Mouse (Mus musculus): Measurements from ENCODE around the gene Hsdl2. TPM values are rescaled to one million over a fixed set of nuclear protein-coding genes. Genes with fewer than 3 reads are reported as not detected.

The Hsdl2 gene
- polyA plus RNA-seq (2015; fragmentation: Nextera tagmentation; extraction: Ambion mirVana), result 27.8 and 28.0 TPM in 2 replicates

- peak within 1 kb of the TSS; percentile 60 for H3K4me3 ChIP-seq
- no peaks in the 10 kb centered on the region for H3K27me3 ChIP-seq
- under 1% methylated on average over 61 of the region's 61 CpGs for WGBS
- peak within 1 kb of the TSS; percentile 56 for H3K4me2 ChIP-seq
- no peaks in the 10 kb centered on the region for H3K9me3 ChIP-seq
- peaks cover 9% of the 10 kb centered on the region for H3K4me1 ChIP-seq
- peak; percentile 97 for ATAC-seq (ENCODE audit: insufficient number of reproducible peaks, low FRiP score, low TSS enrichment, low read depth)
- H3K27ac ChIP-seq, result peak within 1 kb of the TSS; percentile 79
- H3K36me3 ChIP-seq, result no peaks in the 10 kb centered on the region
- peak within 1 kb of the TSS; percentile 54 for H3K9ac ChIP-seq
Observed at GRCm38 (mm10) chr4:59581314-59582185, at the start of gene Hsdl2. TSS of gene Hsdl2 (plus strand) at chr4:59581563.

GRCm38 (mm10) chr4:59533268-59533667 lies 48.1 kb upstream of the Hsdl2 start:
- H3K27ac ChIP-seq, result no peak overlapping the region
- WGBS, result 70% methylated on average over 2 of the region's 2 CpGs

GRCm38 (mm10) chr4:59535624-59536023 lies 45.7 kb upstream of the Hsdl2 start:
- ATAC-seq (ENCODE audit: insufficient number of reproducible peaks, low FRiP score, low TSS enrichment, low read depth), result no peak
- Histone ChIP-seq H3K4me3 (no peak overlapping the region), H3K9ac (no peak overlapping the region), H3K36me3 (no peaks in the 10 kb centered on the region), H3K4me1 (no peaks in the 10 kb centered on the region), H3K9me3 (no peaks in the 10 kb centered on the region), H3K27ac (no peak overlapping the region), H3K4me2 (no peak overlapping the region), H3K27me3 (no peaks in the 10 kb centered on the region)

More at GRCm38 (mm10) chr4:59533268-59533667, 48.1 kb upstream of the Hsdl2 start:
- Histone ChIP-seq H3K4me1 (no peaks in the 10 kb centered on the region), H3K4me3 (no peak overlapping the region), H3K9ac (no peak overlapping the region), H3K9me3 (no peaks in the 10 kb centered on the region), H3K4me2 (no peak overlapping the region), H3K36me3 (no peaks in the 10 kb centered on the region), H3K27me3 (no peaks in the 10 kb centered on the region)
- ATAC-seq (ENCODE audit: insufficient number of reproducible peaks, low FRiP score, low TSS enrichment, low read depth), result no peak

- no peak for ATAC-seq (ENCODE audit: insufficient number of reproducible peaks, low FRiP score, low TSS enrichment, low read depth)
- Histone ChIP-seq H3K36me3 (no peaks in the 10 kb centered on the region), H3K27me3 (no peaks in the 10 kb centered on the region), H3K9me3 (no peaks in the 10 kb centered on the region), H3K9ac (no peak overlapping the region), H3K27ac (no peak overlapping the region), H3K4me3 (no peak overlapping the region), H3K4me1 (no peaks in the 10 kb centered on the region), H3K4me2 (no peak overlapping the region)
- 89% methylated on average over 1 of the region's 1 CpGs for WGBS
Observed at GRCm38 (mm10) chr4:59536281-59536680, 45.1 kb upstream of the Hsdl2 start.

- Histone ChIP-seq H3K4me3 (no peak overlapping the region), H3K9me3 (no peaks in the 10 kb centered on the region), H3K4me2 (no peak overlapping the region), H3K9ac (no peak overlapping the region), H3K27me3 (no peaks in the 10 kb centered on the region), H3K4me1 (peaks cover 5% of the 10 kb centered on the region; the same call in 1 of the 2 replicates), H3K36me3 (no peaks in the 10 kb centered on the region), H3K27ac (no peak overlapping the region)
- no peak for ATAC-seq (ENCODE audit: insufficient number of reproducible peaks, low FRiP score, low TSS enrichment, low read depth)
Observed at GRCm38 (mm10) chr4:59543006-59543405, 38.4 kb upstream of the Hsdl2 start.

GRCm38 (mm10) chr4:59544654-59545053 lies 36.7 kb upstream of the Hsdl2 start:
- H3K4me1 ChIP-seq, result peaks cover 5% of the 10 kb centered on the region; the same call in 1 of the 2 replicates
- H3K27me3 ChIP-seq, result no peaks in the 10 kb centered on the region
- no peak overlapping the region for H3K4me2 ChIP-seq
- no peak overlapping the region for H3K27ac ChIP-seq
- WGBS, result 71% methylated on average over 2 of the region's 2 CpGs
- no peak overlapping the region for H3K4me3 ChIP-seq
- no peaks in the 10 kb centered on the region for H3K36me3 ChIP-seq
- no peak overlapping the region for H3K9ac ChIP-seq
- no peaks in the 10 kb centered on the region for H3K9me3 ChIP-seq
- no peak for ATAC-seq (ENCODE audit: insufficient number of reproducible peaks, low FRiP score, low TSS enrichment, low read depth)

GRCm38 (mm10) chr4:59546285-59547071 lies 34.9 kb upstream of the Hsdl2 start:
- H3K4me1 ChIP-seq, result peaks cover 5% of the 10 kb centered on the region; the same call in 1 of the 2 replicates
- no peaks in the 10 kb centered on the region for H3K36me3 ChIP-seq
- no peak overlapping the region for H3K9ac ChIP-seq
- no peak overlapping the region for H3K4me2 ChIP-seq
- no peak overlapping the region for H3K4me3 ChIP-seq
- H3K27ac ChIP-seq, result no peak overlapping the region
- H3K27me3 ChIP-seq, result no peaks in the 10 kb centered on the region
- ATAC-seq (ENCODE audit: insufficient number of reproducible peaks, low FRiP score, low TSS enrichment, low read depth), result no peak
- WGBS, result 50% methylated on average over 7 of the region's 7 CpGs
- H3K9me3 ChIP-seq, result no peaks in the 10 kb centered on the region

- peaks cover 5% of the 10 kb centered on the region; the same call in 1 of the 2 replicates for H3K4me1 ChIP-seq
- H3K9me3 ChIP-seq, result no peaks in the 10 kb centered on the region
- H3K4me3 ChIP-seq, result peak overlapping the region; percentile 93
- H3K27ac ChIP-seq, result no peak overlapping the region
- WGBS, result 20% methylated on average over 11 of the region's 11 CpGs
- no peaks in the 10 kb centered on the region for H3K27me3 ChIP-seq
- H3K36me3 ChIP-seq, result no peaks in the 10 kb centered on the region
- ATAC-seq (ENCODE audit: insufficient number of reproducible peaks, low FRiP score, low TSS enrichment, low read depth), result no peak
- H3K9ac ChIP-seq, result no peak overlapping the region
- peak overlapping the region; percentile 82 for H3K4me2 ChIP-seq
Observed at GRCm38 (mm10) chr4:59547136-59547889, 34.0 kb upstream of the Hsdl2 start.

GRCm38 (mm10) chr4:59548011-59548559 lies 33.3 kb upstream of the Hsdl2 start:
- no peaks in the 10 kb centered on the region for H3K27me3 ChIP-seq
- ATAC-seq (ENCODE audit: insufficient number of reproducible peaks, low FRiP score, low TSS enrichment, low read depth), result no peak
- H3K27ac ChIP-seq, result peak overlapping the region; percentile 96
- H3K36me3 ChIP-seq, result no peaks in the 10 kb centered on the region
- WGBS, result 3% methylated on average over 18 of the region's 18 CpGs
- peak overlapping the region; percentile 84 for H3K9ac ChIP-seq
- H3K4me2 ChIP-seq, result peak overlapping the region; percentile 82
- peaks cover 5% of the 10 kb centered on the region; the same call in 1 of the 2 replicates for H3K4me1 ChIP-seq
- H3K9me3 ChIP-seq, result no peaks in the 10 kb centered on the region
- H3K4me3 ChIP-seq, result peak overlapping the region; percentile 93

- Histone ChIP-seq H3K36me3 (no peaks in the 10 kb centered on the region), H3K4me1 (peaks cover 5% of the 10 kb centered on the region; the same call in 1 of the 2 replicates), H3K9ac (peak overlapping the region; percentile 84), H3K9me3 (no peaks in the 10 kb centered on the region), H3K4me3 (peak overlapping the region; percentile 93), H3K27me3 (no peaks in the 10 kb centered on the region), H3K4me2 (peak overlapping the region; percentile 82), H3K27ac (peak overlapping the region; percentile 96)
- under 1% methylated on average over 83 of the region's 83 CpGs for WGBS
- peak; percentile 53 for ATAC-seq (ENCODE audit: insufficient number of reproducible peaks, low FRiP score, low TSS enrichment, low read depth)
Observed at GRCm38 (mm10) chr4:59548560-59549174, 32.7 kb upstream of the Hsdl2 start.
